In genomic region chr5:45102661-45103060, GRCm38 (mm10) we compare ENCODE assay signal across 11 mouse cellular contexts.
DNase-seq lines count a peak whose midpoint lies in the region; ATAC-seq and TF ChIP-seq lines count a peak whose summit lies in the region.
"Had no signal": no experiment of that assay in that cellular context is flagged by ENCODE, and none has a peak within 500 bp of the region (broad histone marks: within the 10 kb centered on the region; RNA-seq: fewer than 3 reads in every experiment).

No protein-coding gene starts in this region.

- no peaks in the 10 kb centered on the region for H3K79me2 ChIP-seq in heart, adult 2 months (replicated peaks; ENCODE audit: control insufficient read depth, insufficient read depth, low read length)

- 0 out of 2 replicates have a peak, but pooled peaks have one; percentile 3 for TF ChIP-seq CTCF in heart, adult 2 months (IDR thresholded peaks at IDR 0.05)
- TF ChIP-seq CTCF in brain, embryonic 14.5 days (IDR thresholded peaks at IDR 0.05; ENCODE audit: borderline replicate concordance, extremely low read depth, insufficient read depth, insufficient read length), result no peak

- peak overlapping the region; percentile 58 for H3K27ac ChIP-seq in heart, adult 2 months
- no peak overlapping the region for H3K27ac ChIP-seq in heart, embryonic 11.5 days (ENCODE audit: low read depth, low read length)
- H3K27ac ChIP-seq in hindbrain, embryonic 14.5 days, result peak overlapping the region; percentile 67
- H3K27ac ChIP-seq in midbrain, embryonic 13.5 days, result peak overlapping the region; percentile 82
- H3K27ac ChIP-seq: liver, embryonic 15.5 days had no signal

- H3K4me1 ChIP-seq in heart, adult 2 months (ENCODE audit: control insufficient read depth, insufficient read depth, low read length), result no peaks in the 10 kb centered on the region
- no peaks in the 10 kb centered on the region for H3K4me1 ChIP-seq in heart, embryonic 11.5 days (ENCODE audit: control insufficient read depth, insufficient read depth, low read length)
- peaks cover 42% of the 10 kb centered on the region for H3K4me1 ChIP-seq in hindbrain, embryonic 14.5 days (replicated peaks; ENCODE audit: control insufficient read depth, insufficient read depth, low read length)
- H3K4me1 ChIP-seq in midbrain, embryonic 13.5 days (replicated peaks), result peaks cover 47% of the 10 kb centered on the region
- H3K4me1 ChIP-seq: liver, embryonic 15.5 days had no signal

- no peaks in the 10 kb centered on the region for H3K9me3 ChIP-seq in heart, embryonic 11.5 days (replicated peaks; ENCODE audit: control insufficient read depth, low read length)
- no peaks in the 10 kb centered on the region for H3K9me3 ChIP-seq in hindbrain, embryonic 14.5 days (ENCODE audit: control insufficient read depth, low read length)
- no peaks in the 10 kb centered on the region for H3K9me3 ChIP-seq in midbrain, embryonic 13.5 days
- H3K9me3 ChIP-seq: liver, embryonic 15.5 days had no signal

- no peak for TF ChIP-seq EP300 in heart, adult 2 months (IDR thresholded peaks at IDR 0.05; ENCODE audit: insufficient read depth, low read depth, low read length)

- no peak for TF ChIP-seq POLR2A in heart, adult 2 months (IDR thresholded peaks at IDR 0.05; ENCODE audit: insufficient read depth, low read depth, low read length)
- no peak for TF ChIP-seq POLR2A in brain, embryonic 14.5 days (IDR thresholded peaks at IDR 0.05; ENCODE audit: borderline replicate concordance, extremely low read depth, insufficient read depth, insufficient read length, poor library complexity, severe bottlenecking)

- DNase-seq in heart, adult 2 months, result peak in 1 of 2 experiments; percentile 20
- peak; percentile 75 for DNase-seq in brain, embryonic 14.5 days (ENCODE audit: low read depth)
- DNase-seq in hindbrain, embryonic 14.5 days (ENCODE audit: low spot score), result no peak
- no peak for DNase-seq in adrenal gland, adult 2 months
- no peak for DNase-seq in layer of hippocampus, adult 9-11 months
- DNase-seq: adrenal gland, postnatal 36 days; gastrocnemius, postnatal 10 days had no signal

- no peak overlapping the region for H3K4me2 ChIP-seq in heart, embryonic 11.5 days
- H3K4me2 ChIP-seq in hindbrain, embryonic 14.5 days (replicated peaks), result no peak overlapping the region
- H3K4me2 ChIP-seq in midbrain, embryonic 13.5 days (replicated peaks), result no peak overlapping the region
- H3K4me2 ChIP-seq: liver, embryonic 15.5 days had no signal

- no peak for ATAC-seq in heart, embryonic 11.5 days (replicated peaks; ENCODE audit: insufficient number of reproducible peaks, low FRiP score, low TSS enrichment)
- ATAC-seq in hindbrain, embryonic 14.5 days (ENCODE audit: low FRiP score), result no peak
- no peak for ATAC-seq in midbrain, embryonic 13.5 days
- ATAC-seq in megakaryocyte progenitor cell, adult 5-6 weeks (replicated peaks; ENCODE audit: poor library complexity), result no peak

- peaks cover 2% of the 10 kb centered on the region for H3K36me3 ChIP-seq in heart, adult 2 months (ENCODE audit: control insufficient read depth, insufficient read depth, low read length)
- no peaks in the 10 kb centered on the region for H3K36me3 ChIP-seq in heart, embryonic 11.5 days (ENCODE audit: control insufficient read depth, insufficient read depth, low read length)
- no peaks in the 10 kb centered on the region for H3K36me3 ChIP-seq in hindbrain, embryonic 14.5 days (replicated peaks; ENCODE audit: control insufficient read depth, insufficient read depth)
- H3K36me3 ChIP-seq in midbrain, embryonic 13.5 days, result no peaks in the 10 kb centered on the region
- H3K36me3 ChIP-seq: liver, embryonic 15.5 days had no signal

- no peak overlapping the region for H3K4me3 ChIP-seq in heart, adult 2 months
- no peak overlapping the region for H3K4me3 ChIP-seq in heart, embryonic 11.5 days (ENCODE audit: low read depth, low read length)
- H3K4me3 ChIP-seq in hindbrain, embryonic 14.5 days (replicated peaks; ENCODE audit: low read length), result no peak overlapping the region
- no peak overlapping the region for H3K4me3 ChIP-seq in midbrain, embryonic 13.5 days (replicated peaks)
- H3K4me3 ChIP-seq: liver, embryonic 15.5 days had no signal

- 26% methylated on average over 3 of the region's 3 CpGs for WGBS in heart, adult 2 months
- WGBS in heart, embryonic 11.5 days (ENCODE audit: insufficient replicate concordance), result 49% methylated on average over 3 of the region's 3 CpGs
- WGBS in hindbrain, embryonic 14.5 days, result 33% methylated on average over 3 of the region's 3 CpGs
- WGBS in midbrain, embryonic 13.5 days, result 35% methylated on average over 3 of the region's 3 CpGs

- intact Hi-C loops in heart, adult 2 months (cut with DNase I), result loop anchor here (10.0 kb wide), 1 partner anchor 182 kb away; no protein-coding TSS in a partner anchor

- H3K27me3 ChIP-seq in heart, adult 2 months (ENCODE audit: control insufficient read depth, insufficient read depth, low read length), result no peaks in the 10 kb centered on the region
- no peaks in the 10 kb centered on the region for H3K27me3 ChIP-seq in heart, embryonic 11.5 days (ENCODE audit: control insufficient read depth, insufficient read depth, low read length)
- no peaks in the 10 kb centered on the region for H3K27me3 ChIP-seq in hindbrain, embryonic 14.5 days (ENCODE audit: control insufficient read depth, insufficient read depth, low read length)
- H3K27me3 ChIP-seq in midbrain, embryonic 13.5 days, result no peaks in the 10 kb centered on the region
- H3K27me3 ChIP-seq: liver, embryonic 15.5 days had no signal

- H3K9ac ChIP-seq in heart, adult 2 months (ENCODE audit: low read depth, low read length), result no peak overlapping the region
- H3K9ac ChIP-seq in heart, embryonic 11.5 days (ENCODE audit: low read depth, low read length), result no peak overlapping the region
- no peak overlapping the region for H3K9ac ChIP-seq in hindbrain, embryonic 14.5 days
- H3K9ac ChIP-seq in midbrain, embryonic 13.5 days (replicated peaks), result no peak overlapping the region
- H3K9ac ChIP-seq: liver, embryonic 15.5 days had no signal
